Mouse (Mus musculus): ENCODE data around the gene Mad2l1bp.

Mad2l1bp gene

GRCm38 (mm10) chr17:46110402-46111289 is 42.7 kb downstream of the Mad2l1bp start, which contains the start of gene Mrps18a:
Gene Mrps18a (plus strand): TSS chr17:46110986.
- peak; percentile 87 for DNase-seq (ENCODE audit: low read depth, low spot score)

GRCm38 (mm10) chr17:46108286-46108685 is 45.1 kb downstream of the Mad2l1bp start:
- no peak for DNase-seq (ENCODE audit: low read depth, low spot score)

- DNase-seq (ENCODE audit: low read depth, low spot score): no peak
Observed at GRCm38 (mm10) chr17:46104487-46104886, 48.9 kb downstream of the Mad2l1bp start.

GRCm38 (mm10) chr17:46102608-46103159 is 50.7 kb downstream of the Mad2l1bp start:
- no peak for DNase-seq (ENCODE audit: low read depth, low spot score)

GRCm38 (mm10) chr17:46101906-46102305 is 51.4 kb downstream of the Mad2l1bp start:
- DNase-seq (ENCODE audit: low read depth, low spot score): no peak

GRCm38 (mm10) chr17:46098525-46098924 is 54.8 kb downstream of the Mad2l1bp start:
- no peak for DNase-seq (ENCODE audit: low read depth, low spot score)
